Mouse (Mus musculus) kidney, adult 8-10 months (tissue): ENCODE measurements around the gene Smpd1.

Source experiments
- DNase-seq, 2 experiments: peaks; one replicate each; pipeline ENCODE4 v3.0.0; 2022

Gene Smpd1

DNA sequence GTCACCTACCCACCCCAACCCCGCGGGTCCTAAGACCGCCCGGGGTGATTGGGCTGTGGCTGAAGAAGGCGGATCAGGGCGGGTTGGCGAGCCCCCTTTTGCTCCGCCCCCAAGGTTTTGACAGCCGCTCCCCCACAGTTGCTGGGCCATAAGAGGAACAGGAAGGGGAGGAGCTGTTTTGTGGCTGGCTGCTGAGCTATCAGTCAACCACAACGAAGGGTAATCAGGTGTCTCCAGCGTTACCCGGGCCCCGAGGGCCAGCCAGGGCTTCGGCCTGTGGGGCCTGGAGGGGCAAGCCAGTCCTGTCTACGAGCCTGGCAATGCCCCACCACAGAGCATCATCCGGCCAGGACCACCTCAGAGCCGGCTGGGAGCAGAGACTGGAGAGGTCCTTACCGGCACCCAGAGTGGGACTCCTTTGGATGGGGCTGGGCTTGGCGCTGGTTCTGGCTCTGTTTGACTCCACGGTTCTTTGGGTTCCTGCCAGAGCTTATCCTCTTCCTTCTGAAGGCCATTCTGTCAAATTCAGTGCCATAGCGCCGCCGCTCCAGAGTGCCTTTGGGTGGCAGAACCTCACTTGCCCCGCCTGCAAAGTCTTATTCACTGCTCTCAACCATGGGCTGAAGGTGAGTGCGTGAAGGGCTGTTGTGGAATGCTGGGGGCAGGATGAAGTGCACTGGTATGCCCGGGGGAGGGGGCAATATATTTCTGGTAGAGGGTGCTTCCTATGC is at the start of gene Smpd1:
Smpd1 (plus strand) TSS at position 149 of the 731 bp plus-strand sequence.
- peak; percentile 94 to 96 for DNase-seq

DNA sequence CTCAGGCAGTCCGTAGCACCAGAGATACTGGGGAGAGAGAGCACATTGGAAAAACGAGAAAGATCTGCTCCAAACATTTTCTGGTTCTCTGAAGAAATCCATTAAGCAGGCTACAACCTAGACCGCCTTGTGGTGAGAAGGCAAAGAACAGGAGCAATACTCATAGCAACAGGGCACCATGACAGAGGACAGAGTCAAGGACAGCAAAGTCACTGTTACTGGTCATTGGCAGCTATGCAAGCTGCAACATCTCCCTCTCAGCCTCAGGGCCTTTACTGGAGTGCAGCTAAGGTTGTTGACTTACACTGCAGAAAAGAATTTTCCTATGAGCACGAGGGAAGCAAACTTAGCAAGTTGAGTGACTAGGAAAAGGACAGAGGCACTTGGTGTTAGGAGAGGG is 46.9 kb upstream of the Smpd1 start:
- no peak for DNase-seq

- no peak for DNase-seq
Measured at GRCm38 (mm10) chr7:105510143-105510542, 44.0 kb upstream of the Smpd1 start.

GRCm38 (mm10) chr7:105513845-105514291 is 40.3 kb upstream of the Smpd1 start:
- no peak for DNase-seq

- DNase-seq = no peak
Measured at GRCm38 (mm10) chr7:105514561-105514960, 39.6 kb upstream of the Smpd1 start.

DNA sequence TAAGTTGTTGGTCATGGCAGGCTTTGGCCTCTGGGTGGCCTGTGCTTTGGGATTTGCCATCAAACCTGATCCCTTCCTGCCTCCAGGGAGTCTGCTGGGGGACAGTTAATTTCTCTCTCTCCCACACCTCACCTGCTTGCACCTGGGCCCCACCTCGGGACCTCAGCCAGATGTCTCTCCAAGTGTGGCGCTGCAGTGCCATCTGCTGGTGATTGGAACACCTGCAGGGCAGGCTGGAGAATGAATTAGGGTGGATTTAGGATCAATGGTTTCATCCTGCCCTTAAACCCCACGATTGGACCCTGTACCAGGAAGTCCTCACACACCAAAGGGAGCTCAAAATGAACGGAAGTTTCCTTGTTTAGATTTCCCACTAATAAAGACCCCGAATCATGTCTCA is 39.0 kb upstream of the Smpd1 start:
- DNase-seq = peak; percentile 45 to 68

- peak in 1 of 2 experiments; percentile 66 for DNase-seq
Measured at GRCm38 (mm10) chr7:105516669-105517360, 37.3 kb upstream of the Smpd1 start.

GRCm38 (mm10) chr7:105519336-105519735 is 34.8 kb upstream of the Smpd1 start:
- DNase-seq = no peak

DNA sequence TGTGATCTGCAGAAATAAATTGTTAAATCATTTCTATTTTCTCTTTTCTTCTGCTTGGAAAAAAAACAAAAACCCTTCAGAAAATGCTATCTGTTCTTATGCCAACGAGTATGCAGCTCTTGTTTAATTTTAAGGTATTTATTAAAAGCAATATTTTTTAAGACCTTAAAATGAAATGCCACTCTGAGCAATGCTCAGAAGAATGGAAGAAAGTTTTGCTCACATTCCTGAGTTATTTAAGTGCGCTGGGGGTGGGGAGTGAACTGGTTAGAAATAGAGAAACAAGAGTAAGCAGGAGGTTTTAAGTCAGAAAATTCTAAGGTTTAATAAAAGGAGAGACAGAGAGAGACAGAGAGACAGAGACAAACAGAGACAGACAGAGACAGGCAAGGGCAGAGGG is 34.4 kb upstream of the Smpd1 start:
- DNase-seq = no peak

- DNase-seq = peak in 1 of 2 experiments; percentile 47
Measured at GRCm38 (mm10) chr7:105520201-105520600, 34.0 kb upstream of the Smpd1 start.

- DNase-seq = no peak
Measured at GRCm38 (mm10) chr7:105524222-105524621, 29.9 kb upstream of the Smpd1 start.

- peak; percentile 51 to 57 for DNase-seq
Measured at GRCm38 (mm10) chr7:105527306-105527937, 26.7 kb upstream of the Smpd1 start.

DNA sequence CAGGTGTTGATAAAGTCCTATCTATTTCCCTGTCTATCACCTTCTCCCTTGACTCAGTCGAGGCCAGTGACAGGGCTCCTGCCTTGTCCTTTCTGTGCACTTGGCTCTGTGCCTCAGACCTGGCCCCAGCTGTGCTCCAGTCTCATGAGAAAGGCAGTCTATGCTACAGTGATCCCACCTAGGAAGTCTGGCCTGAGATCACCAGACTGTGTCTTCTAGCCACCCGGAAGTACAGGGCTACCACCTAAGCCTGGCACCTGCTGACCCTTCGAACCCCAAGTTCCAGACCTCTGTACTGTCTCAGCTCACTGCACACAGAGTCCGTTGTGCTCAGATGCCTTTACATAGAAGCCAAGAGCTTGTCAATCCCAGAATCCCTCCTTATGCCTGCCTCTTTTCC is 26.1 kb upstream of the Smpd1 start:
- DNase-seq = peak in 1 of 2 experiments; percentile 38

GRCm38 (mm10) chr7:105534162-105534561 is 20.0 kb upstream of the Smpd1 start:
- no peak for DNase-seq

DNA sequence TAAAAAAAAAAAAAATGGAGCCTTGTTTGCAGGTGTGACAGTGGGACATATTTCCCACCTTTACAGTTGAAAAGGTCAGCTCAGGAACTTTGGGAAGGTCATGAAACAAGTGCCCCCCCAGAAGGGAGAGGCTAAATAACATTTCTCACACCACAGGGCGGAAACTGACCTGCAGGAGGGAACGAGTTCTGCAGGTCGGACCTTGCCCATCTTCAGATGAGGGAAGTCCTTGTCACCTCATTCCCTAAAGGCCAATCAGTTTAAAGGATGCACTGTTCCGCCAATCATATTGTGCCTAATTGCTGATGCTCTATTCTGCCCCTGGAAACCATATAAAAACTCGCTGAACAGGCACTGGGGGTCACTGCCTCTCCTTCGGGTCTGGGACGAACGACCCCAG is 8.2 kb upstream of the Smpd1 start:
- DNase-seq = no peak

- no peak for DNase-seq
Measured at GRCm38 (mm10) chr7:105547970-105548369, 6.2 kb upstream of the Smpd1 start.

GRCm38 (mm10) chr7:105549035-105549434 is 5.1 kb upstream of the Smpd1 start:
- peak in 1 of 2 experiments; percentile 30 for DNase-seq

DNA sequence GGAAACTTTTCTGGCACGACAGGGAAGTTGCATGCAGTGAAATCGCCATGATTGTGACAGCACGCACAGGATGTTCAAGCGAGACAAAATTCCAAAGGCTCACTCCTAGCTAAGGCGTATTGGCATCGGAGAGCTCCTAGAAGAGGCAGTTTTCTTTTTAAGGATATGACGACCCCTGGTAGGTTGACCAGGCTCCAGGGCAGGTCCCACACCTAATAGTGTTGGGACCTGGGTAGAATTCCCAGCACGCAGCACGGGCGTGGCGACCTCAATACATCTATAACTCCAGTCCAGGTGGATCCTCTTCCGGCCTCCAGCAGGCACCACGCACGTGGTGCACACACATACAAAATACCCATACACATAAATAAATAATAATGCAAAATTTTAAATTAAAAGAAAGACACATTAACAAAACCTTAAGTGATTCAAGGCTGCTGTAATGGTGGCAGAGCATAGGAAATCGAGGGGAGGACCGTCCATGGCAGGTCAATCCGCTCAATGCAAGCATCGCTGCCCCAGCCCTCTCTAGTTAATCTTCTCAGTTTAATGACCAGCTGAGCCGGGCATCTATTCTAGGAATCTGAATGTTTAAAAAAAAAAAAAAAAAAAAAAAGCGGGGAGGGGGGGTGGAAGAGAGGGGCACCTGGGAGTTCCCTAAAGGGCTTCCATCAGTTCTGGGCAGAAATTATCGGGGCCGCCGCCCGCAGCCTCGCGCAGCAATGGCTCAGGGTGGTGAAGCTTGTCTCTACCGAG is 526 bp upstream of the Smpd1 start:
- no peak for DNase-seq

DNA sequence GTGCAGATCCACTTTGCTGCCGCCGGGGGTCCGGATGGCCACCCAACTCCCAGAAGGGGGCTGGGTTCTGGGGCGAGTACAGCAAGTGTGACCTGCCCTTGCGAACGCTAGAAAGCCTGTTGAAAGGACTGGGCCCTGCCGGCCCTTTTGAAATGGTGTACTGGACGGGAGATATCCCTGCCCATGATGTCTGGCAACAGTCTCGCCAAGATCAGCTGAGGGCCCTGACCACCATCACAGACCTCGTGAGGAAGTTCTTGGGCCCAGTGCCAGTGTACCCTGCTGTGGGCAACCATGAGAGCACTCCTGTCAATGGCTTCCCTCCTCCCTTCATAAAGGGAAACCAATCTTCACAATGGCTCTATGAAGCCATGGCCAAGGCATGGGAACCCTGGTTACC is 1.4 kb downstream of the Smpd1 start:
- no peak for DNase-seq

- no peak for DNase-seq
Measured at GRCm38 (mm10) chr7:105556406-105556805, 2.2 kb downstream of the Smpd1 start.

DNA sequence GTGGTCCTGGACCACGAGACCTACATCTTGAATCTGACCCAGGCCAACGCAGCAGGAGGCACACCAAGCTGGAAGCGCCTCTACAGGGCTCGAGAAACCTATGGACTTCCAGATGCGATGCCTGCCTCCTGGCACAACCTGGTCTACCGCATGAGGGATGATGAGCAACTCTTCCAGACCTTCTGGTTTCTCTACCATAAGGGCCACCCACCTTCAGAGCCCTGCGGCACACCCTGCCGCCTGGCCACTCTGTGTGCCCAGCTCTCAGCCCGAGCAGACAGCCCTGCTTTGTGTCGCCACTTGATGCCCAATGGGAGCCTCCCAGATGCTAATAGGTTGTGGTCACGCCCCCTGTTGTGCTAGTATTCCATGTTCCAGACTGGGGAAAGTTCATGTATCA is 3.5 kb downstream of the Smpd1 start:
- DNase-seq = no peak

- no peak for DNase-seq
Measured at GRCm38 (mm10) chr7:105559016-105559415, 4.9 kb downstream of the Smpd1 start.

- no peak for DNase-seq
Measured at GRCm38 (mm10) chr7:105562317-105562716, 8.2 kb downstream of the Smpd1 start.
